Mouse (Mus musculus) cerebellum, adult 11-12 months (tissue): Measurements from ENCODE around the gene Phlda1.
A peak's percentile ranks its signal among the peaks of the same experiment; 100 is the strongest.

Experiments used
- DNase-seq: peaks from one replicate; pipeline ENCODE4 v3.0.0; 2022

Gene Phlda1

DNA sequence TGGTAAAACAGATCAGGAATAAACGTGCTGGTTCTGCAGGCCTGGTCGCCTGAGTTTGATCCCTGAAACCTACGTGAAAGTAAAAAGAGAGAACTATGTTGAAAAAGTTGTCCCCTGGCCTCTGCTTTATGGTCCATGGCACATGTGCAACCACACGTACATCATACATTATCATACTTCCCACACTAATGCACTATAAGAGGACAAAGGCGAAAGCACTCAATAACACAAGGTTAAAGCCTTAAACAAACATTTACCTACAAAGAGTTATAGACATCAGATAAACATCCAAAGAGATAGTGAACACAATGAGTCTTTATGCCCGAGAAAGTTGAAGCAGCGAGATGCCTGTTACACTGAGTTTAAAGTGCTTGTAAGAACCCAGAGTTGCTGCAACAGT lies 24.3 kb downstream of the Phlda1 start:
- no peak for DNase-seq

DNA sequence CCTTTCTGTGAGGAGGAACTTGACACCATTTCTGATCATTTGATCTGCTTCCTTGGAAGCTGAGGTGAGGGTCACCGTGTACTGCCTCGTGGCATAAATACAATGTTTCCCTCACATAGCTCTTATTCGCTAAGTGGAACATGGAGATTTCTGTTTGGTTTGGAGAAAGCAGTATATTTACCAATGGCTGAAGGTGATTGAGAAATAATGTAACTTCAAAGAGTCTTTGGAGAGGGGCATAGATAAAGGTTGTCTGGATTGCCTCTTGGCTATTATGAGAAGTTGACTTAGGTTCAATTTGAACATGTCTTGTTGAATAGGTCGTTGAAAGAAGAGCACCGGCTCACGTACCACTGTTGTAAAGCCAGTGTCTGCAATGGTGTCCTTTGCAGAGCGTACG lies 28.6 kb downstream of the Phlda1 start:
- DNase-seq = no peak

- no peak for DNase-seq
These were observed 31.3 kb downstream of the Phlda1 start for GRCm38 (mm10) chr10:111537410-111537809.

- no peak for DNase-seq
These were observed 33.7 kb downstream of the Phlda1 start for GRCm38 (mm10) chr10:111539724-111540324.

GRCm38 (mm10) chr10:111540678-111541077 lies 34.6 kb downstream of the Phlda1 start:
- DNase-seq = no peak

DNA sequence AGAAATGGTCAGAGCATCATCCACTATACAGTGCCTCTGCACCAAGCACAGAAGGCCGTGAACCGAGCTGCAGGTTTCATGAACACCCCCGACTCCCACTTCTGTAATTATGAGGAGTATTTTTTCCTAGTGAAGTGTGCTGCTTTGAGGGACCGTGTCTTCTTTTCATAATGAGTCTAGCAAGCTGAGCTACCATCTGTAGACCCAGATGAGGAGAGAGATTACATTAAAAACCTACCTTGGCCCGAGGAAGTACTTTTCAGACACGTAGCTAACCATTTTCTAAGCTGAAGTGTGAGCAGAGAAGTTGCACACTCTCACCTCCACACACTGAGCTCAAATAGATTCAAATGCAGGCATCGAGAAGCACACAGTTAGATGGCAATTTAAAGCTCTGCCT lies 37.0 kb downstream of the Phlda1 start:
- DNase-seq = no peak

DNA sequence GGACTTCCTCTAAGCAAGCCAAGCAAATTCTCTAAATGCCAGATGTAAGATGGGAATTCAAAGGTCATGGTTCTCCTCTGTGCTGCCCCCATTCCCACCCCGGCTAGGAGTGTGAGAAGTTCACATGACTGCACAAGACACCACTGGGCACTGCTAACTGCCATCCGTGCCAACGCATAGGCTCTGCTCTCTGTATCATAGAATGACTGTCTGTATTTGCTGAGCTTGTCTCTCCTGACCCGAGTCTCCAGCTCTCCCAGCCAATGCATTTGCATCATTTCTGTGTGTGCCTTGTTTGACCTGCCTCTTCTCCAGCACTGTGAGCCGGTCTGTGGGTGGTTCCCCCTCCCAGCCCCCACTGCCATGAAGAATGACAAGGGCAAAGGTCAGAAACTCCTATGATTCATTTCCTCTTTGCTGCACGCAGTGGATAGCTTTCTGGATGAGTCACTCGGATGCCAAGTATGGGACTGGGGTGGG lies 37.7 kb downstream of the Phlda1 start:
- DNase-seq = no peak

DNA sequence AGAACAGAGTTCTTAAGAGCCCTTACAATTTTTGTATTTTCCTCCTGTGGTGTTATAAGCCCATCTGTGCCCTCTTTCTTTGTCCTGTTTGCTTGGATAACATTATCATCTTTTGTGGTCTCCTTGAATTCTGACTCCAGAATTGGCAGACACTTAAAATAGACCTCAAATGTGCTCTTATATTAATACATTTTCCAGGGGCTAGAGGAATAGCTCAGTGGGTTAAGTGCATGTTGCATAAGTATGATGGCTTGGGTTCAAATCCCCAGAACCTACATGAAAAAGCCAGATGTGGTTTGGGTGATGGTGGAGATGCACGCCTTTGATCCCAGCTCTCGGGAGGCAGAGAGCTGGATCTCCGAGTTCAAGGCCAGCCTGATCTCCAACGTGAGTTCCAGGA lies 38.2 kb downstream of the Phlda1 start:
- DNase-seq = no peak

DNA sequence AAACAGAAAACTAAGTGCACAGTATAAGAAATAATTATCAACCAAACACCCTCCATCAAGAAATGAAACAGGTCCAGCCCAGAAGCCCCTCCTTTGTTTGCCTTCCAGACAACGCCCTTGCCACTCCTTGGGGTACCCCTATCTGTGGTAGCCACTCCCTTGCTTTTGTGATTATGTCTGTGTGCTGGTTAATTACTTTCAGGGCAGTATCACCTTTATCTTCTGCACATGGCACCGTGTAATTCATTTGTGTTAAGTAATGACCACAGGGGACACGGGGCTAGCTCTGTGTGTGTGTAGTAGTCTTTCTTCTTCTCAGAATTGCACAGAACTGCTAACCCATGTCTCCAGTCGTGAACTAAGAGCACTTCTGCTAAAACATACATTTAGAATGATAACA lies 39.6 kb downstream of the Phlda1 start:
- DNase-seq = no peak

GRCm38 (mm10) chr10:111547881-111548372 lies 41.8 kb downstream of the Phlda1 start:
- no peak for DNase-seq

DNA sequence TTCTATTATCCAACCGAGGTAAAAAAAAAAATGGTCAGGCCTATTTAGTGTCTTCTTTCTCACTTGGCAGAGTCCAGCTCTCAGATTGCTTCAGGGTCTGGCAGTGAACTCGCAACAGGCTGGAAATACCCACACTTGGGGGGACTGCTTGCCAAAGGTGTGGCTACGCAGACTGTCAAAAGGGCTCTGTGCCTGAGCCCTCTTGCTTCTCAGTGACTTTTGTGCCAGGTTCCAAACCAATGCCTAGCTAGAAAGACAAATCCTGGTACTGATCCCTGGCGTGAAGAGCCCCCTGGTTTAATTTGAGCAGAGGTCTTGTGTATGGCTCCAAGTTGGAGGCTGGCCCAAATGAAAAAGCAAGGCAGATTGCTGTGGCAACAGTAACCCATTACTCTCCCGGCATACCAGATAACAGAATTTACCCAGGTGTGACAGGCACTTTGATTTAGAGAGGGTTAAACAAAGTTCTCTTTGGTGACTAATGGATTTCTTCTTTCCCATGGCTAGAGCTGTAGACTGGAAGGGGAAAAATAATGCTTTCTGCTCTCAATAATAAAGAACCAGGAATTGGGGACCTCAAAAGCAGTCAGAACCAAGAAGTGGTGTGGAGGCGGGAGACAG lies 44.1 kb downstream of the Phlda1 start:
- peak; percentile 11 for DNase-seq

DNA sequence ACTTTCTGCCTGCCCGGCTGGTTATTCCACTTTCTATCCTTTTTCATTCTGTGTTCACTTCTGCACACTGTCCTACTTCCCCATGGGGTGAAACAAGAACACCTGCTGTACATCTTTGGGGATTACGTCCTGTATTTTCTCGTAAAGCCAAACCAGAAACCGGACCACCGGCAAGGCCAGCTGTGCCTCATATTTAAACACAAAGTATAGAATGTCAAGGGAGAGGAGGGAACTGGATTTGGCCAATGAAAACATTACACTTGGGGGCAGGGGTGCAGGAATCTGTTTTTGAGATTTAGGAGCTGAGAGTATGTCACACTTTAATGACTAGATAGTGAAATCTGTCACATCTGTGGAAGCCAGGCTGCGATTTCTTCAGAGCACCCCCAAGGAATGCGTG lies 47.6 kb downstream of the Phlda1 start:
- DNase-seq = no peak

DNA sequence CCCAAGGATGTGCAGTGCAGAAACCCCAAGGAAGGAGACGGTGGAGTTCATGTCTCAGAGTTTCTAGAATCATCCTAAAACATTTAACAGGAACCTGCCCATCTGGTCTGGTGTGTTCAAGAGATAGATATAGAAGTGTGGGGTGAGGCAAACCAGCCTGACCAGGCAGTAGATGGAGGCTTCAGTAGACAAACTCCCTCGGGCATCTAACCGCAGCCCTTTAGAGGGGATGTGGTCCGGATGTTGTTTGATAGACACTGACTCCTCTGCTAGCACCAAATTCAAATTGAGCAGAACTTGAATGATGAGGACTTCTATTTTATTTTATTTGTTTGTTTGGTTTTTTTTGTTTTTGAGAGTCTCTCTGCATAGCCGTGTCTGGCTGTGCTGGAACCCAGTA lies 48.6 kb downstream of the Phlda1 start:
- no peak for DNase-seq

- DNase-seq = no peak
These were observed 52.1 kb downstream of the Phlda1 start for GRCm38 (mm10) chr10:111558211-111558610.
